In genomic region chr17:26125226-26125625, GRCm38 (mm10) we compare ENCODE assay signal across 14 mouse cellular contexts.
"Had no signal": no experiment of that assay in that cellular context is flagged by ENCODE, and none has a peak within 500 bp of the region (broad histone marks: within the 10 kb centered on the region; RNA-seq: fewer than 3 reads in every experiment).

No protein-coding gene starts in this region.

- DNase-seq: kidney, adult 18-20 months; kidney, postnatal 10 days; kidney, postnatal 4 days; lung, postnatal 14 days; right cerebral cortex, postnatal 14 days; thymus, adult 2 months; thymus, postnatal 25 days had no signal

- H3K27me3 ChIP-seq: lung, embryonic 15.5 days; megakaryocyte, embryonic 14.5 days; neural tube, embryonic 13.5 days; stomach, embryonic 15.5 days had no signal

- H3K27ac ChIP-seq: layer of hippocampus, adult 2 months; lung, embryonic 15.5 days; macrophage; midbrain, embryonic 12.5 days; neural tube, embryonic 13.5 days; stomach, embryonic 15.5 days had no signal

- H3K9me3 ChIP-seq: lung, embryonic 15.5 days; megakaryocyte, embryonic 14.5 days; midbrain, embryonic 12.5 days; neural tube, embryonic 13.5 days; stomach, embryonic 15.5 days had no signal
